Mouse (Mus musculus) T-helper 2 cell (primary cell): Measurements from ENCODE around the gene Dapk1.

Experiments used
- in situ Hi-C: fragments of 300-600 bp; cut with MboI, MseI; formaldehyde crosslinking; loops from one replicate; pipeline ENCODE4 v1.15.1; 2025; ENCODE audit warnings: high pct_unique_total_duplicates

Gene Dapk1

DNA sequence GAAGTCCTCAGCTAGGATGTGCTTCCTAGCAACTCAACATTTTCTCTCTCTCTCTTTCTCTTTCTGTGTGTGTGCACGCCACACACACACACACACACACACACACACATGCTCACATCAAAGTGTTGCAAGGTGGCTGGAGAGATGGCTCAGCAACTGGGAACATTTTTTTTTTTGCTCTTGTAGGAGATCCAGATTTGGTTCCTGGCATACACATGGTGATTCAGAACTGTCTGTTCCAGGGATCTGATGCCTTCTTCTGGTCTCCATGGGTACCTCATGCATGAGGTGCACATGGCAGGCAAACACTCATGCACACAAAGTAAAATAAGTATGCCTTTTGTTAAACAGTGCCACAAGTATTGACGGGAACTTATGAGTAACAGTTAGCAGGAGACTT lies 89.2 kb downstream of the Dapk1 start:
- in situ Hi-C loops: no loop called here

- in situ Hi-C loops: no loop called here
Observed at GRCm38 (mm10) chr13:60691940-60692339, 90.2 kb downstream of the Dapk1 start.

DNA sequence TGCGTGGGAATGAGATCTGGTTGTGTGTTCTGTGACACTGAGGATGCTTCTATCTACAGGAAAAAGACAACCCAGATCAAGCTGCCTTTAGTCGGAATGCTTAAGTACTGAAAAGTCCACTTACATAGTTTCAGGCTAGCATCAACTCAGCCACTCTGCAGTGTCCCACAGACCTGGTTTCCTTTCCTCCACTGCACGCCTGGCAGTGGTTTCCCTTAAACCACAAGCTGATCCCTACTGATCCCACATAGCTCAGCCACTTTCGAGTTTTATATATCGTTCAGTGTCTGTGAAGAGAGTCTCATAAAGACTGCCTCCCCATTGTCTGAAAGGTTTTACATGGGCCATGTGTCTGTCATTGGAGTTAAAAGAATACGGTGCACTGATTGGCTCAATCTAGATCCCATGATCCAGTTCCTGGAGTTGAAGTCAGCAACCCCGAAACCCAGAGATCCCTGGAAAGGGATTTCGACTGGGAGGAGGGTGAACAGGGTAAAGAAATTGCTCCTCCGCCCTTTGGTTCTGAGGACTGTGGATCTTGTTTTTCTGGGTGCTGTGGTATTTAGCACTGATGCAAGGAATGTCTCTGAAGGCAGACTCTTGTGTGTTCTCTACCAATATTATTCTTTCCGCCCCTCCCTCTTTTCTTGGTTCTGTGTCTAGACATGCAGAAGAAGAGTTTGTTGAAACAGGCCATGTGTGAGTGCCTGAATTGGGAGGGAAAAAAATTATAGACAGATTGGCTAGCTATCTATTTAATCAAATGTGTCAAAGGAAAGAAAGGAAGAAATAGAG lies 93.6 kb downstream of the Dapk1 start:
- in situ Hi-C loops: no loop called here

DNA sequence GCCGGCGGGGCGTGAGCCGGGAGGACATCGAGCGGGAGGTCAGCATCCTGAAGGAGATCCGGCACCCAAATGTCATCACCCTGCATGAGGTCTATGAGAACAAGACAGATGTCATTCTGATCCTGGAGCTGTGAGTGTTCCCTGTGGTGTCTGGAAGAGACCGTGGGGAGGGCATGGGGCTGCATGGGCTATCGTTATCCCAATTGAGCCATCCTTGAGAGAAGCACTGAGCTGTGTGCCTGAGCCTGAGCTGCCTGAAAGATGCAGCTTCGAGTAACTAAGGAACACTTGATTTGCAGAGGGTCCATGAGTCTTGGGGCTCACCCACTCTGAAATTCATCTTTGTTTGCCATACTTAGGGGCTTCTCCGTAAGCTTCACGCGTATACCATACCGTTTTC lies 94.6 kb downstream of the Dapk1 start:
- in situ Hi-C loops: no loop called here

GRCm38 (mm10) chr13:60696741-60697140 lies 95.0 kb downstream of the Dapk1 start:
- in situ Hi-C loops: no loop called here

GRCm38 (mm10) chr13:60698021-60698420 lies 96.3 kb downstream of the Dapk1 start:
- in situ Hi-C loops: no loop called here

DNA sequence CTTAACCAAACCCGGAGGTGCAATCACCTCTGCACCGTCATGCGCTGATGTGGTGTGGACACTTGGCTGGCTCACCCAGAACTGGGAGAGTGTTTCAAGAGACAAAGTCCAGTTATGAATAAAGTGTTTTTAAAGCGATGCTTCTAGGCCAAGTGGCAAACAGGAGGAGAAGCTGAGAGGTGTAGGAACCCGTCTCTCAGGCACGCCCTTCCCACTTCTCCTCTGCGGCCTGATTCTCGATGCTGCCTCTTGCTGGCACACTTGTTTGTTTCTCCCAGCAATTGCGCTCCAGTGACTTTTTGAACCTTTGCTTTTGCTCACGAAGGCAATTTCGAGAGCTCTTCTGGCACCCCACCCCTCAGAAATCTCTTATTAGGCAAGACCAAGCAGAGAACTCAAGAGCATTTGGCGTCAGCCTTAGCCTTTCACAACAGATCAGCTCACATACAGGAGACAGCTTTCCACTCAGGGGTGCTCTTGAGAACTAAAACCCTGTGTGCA lies 100.0 kb downstream of the Dapk1 start:
- in situ Hi-C loops: no loop called here

DNA sequence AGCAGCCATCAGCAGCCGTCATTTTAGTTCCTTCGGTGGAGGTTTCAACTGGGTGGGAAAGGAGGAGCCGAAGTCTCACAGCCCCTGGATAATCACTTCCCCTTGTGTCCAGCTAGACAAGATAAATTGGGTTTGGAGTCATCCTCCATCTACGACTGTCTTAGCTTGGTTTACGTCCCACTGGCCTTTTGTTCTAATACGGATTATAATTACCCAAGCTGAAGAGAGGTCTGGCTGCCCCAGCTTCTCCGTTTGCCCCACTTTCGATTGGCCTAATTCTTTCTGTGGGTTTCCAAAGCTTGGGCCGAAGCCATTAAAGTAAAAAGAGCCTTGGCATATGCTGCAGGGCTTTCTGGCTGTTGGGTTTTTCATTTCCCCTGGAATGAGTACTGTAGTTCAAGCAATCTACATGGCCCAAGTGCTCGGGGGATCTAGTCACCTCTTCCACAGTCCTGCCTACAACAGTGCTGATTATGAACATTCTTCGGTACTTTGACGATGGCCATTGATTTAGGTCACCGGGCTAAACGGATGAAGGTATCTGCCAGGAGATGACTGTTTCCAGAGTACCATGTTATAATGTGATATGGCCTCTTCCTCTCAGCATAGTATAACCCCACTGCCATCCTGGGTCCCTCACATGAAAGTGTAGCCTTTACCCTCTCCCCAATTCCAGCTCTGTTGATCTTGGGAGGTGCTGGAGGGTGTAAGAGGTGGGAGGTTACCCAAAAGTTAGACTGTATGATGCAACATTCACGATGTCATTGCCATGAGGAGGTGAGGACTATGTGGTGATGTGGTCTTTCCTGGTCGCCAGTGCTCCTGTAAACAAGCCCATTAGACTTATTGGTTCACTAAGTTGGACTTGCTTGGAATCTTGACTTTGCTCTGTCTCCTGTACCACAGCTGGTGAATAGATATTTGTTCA lies 106.1 kb downstream of the Dapk1 start:
- in situ Hi-C loops: no loop called here

DNA sequence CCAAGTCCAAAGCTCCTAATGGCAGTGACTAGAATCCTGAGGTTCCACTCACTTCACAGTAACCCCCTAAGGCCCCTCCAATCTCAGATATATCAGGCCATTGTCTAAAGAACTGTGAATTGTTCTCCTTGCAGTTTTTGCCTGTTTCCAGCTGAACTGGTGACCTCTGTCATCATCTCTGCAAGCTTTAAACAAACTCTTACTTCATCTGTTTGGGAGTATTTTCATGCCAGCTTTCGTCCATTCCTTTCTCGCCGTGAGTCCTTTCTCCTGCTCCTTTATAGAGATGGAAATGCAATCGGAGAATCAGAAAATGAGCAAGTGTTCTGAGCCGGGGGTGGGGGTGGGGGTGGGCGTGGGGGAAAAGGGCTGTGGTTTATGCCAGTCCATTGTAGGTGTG lies 107.4 kb downstream of the Dapk1 start:
- in situ Hi-C loops: no loop called here

DNA sequence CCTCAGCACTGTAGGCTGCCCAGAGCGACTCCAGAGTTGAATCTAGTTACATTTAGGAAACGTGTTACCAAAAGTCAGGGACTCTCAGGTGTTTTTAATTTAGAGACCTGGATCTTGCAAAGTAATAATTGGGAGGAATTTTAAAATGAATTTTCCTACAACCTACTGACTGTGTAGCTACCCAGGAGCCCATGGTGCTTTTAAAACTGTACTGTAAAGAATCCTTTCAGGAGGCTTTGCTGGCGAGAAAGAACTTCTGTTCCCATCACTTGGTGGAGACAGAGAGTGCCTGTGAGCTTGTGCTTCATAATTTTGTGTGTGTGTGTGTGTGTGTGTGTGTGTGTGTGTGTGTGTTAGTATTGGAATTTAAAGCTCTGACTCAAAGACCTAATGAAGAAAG lies 109.2 kb downstream of the Dapk1 start:
- in situ Hi-C loops: no loop called here

DNA sequence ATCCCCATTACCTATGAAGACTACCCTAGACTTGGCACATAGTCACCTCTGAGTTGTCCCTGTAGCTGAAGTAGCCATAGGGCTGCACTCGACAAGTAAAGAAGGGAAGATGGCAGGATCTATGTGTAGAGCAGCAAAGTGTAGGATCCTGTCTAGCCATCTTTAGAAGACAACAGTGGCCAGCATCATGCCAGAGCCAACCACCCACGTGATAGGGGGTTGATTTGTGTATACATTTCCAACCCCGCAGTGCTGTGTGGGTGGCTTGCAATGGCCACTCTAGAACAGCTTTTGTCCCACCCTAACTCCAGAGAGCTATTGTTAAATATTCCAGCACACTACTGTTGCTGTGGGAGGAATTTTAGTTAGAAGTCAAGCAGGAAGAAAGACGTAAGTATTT lies 111.8 kb downstream of the Dapk1 start:
- in situ Hi-C loops: no loop called here

DNA sequence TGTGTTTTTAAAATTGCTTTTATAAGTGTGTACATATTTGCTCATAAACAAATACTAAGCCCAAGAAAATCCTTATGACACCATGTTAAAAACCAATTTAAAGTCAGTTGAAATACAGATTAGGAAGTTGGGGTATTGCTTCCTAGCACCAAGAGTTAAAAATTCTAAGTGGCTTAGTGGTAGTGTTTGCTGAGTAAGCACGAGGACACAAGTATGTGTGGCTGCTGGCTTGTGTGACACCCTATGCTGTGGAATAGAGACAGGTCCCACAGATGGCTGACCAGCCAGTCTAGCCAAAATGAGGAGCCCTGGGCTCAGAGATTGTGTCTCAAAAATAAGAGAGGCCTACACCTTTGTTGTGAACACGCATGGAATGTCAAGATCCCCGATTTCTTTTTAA lies 114.4 kb downstream of the Dapk1 start:
- in situ Hi-C loops: no loop called here

GRCm38 (mm10) chr13:60717421-60717820 lies 115.7 kb downstream of the Dapk1 start:
- in situ Hi-C loops: no loop called here

GRCm38 (mm10) chr13:60719581-60719980 lies 117.8 kb downstream of the Dapk1 start:
- in situ Hi-C loops: no loop called here

GRCm38 (mm10) chr13:60722763-60723162 lies 121.0 kb downstream of the Dapk1 start:
- in situ Hi-C loops: no loop called here

- in situ Hi-C loops: loop anchor here (25.0 kb wide), 1 partner anchor 891 kb away; no protein-coding TSS in a partner anchor
Observed at GRCm38 (mm10) chr13:60728276-60729054, 126.7 kb downstream of the Dapk1 start.

GRCm38 (mm10) chr13:60729055-60729402 lies 127.3 kb downstream of the Dapk1 start:
- in situ Hi-C loops: loop anchor here (25.0 kb wide), 1 partner anchor 892 kb away; no protein-coding TSS in a partner anchor

GRCm38 (mm10) chr13:60730587-60730986 lies 128.8 kb downstream of the Dapk1 start:
- in situ Hi-C loops: loop anchor here (25.0 kb wide), 1 partner anchor 893 kb away; no protein-coding TSS in a partner anchor

DNA sequence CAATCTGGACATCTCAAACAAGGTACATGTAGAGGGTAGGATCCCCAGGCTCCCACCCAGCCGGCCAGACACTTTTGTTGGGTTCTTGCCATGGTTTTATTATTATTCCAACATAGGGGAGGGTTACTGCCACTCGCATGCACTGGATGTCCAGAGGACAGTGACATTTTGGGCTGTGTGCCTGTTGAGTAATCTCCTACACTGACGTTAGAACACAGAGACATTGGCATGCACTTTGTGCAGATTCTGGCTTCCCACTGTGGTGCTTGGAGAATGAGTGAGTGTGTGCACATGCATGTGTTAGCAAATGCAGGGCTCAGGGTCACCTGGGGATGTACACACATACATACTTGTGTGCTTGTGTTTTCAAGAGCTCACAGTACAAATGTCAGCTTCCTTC lies 129.3 kb downstream of the Dapk1 start:
- in situ Hi-C loops: loop anchor here (25.0 kb wide), 1 partner anchor 894 kb away; no protein-coding TSS in a partner anchor

DNA sequence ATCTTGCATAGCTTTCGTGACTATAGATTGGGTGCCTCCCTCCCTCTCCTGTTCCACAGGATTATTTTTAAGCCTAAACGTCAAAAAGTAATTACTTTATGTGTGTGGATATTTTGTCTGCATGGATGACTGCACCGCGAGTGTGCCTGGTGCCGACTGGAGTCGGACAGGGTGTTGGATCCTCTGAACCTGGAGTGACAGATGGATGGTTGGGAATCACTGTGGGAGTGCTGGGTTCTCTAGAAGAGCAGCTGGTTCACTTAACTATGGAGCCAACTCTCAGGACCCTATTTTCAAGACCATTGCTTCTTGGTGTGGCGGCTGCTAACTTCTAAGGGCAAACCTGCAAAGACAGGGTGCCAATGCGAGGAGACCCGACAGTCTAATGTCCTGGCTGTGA lies 133.6 kb downstream of the Dapk1 start:
- in situ Hi-C loops: loop anchor here (5.0 to 25.0 kb wide), 2 partner anchors 148 to 898 kb away; no protein-coding TSS in a partner anchor

- in situ Hi-C loops: loop anchor here (5.0 to 25.0 kb wide), 2 partner anchors 149 to 899 kb away; no protein-coding TSS in a partner anchor
Observed at GRCm38 (mm10) chr13:60736421-60737105, 134.8 kb downstream of the Dapk1 start.
